Mouse (Mus musculus) limb, embryonic 13.5 days (tissue): ENCODE measurements around the gene Mpnd. TPM values are rescaled to one million over a fixed set of nuclear protein-coding genes. Genes with fewer than 3 reads are reported as not detected.
"Not testable (repeated sequence)": the region's sequence is repeated elsewhere in the genome, so short reads cannot be mapped to it uniquely, and the experiment has no call there.

ENCODE experiments used
- ATAC-seq: fragments of 200-750 bp; cut with Nextera tagmentation; 2 replicates; pipeline ENCODE4 v1.8.0; 2017; ENCODE audit warnings: low read depth, moderate number of reproducible peaks, moderate TSS enrichment; ENCODE audit not compliant: low FRiP score
- H3K27ac ChIP-seq: fragments of 300-500 bp; sonication (generic); 2 replicates; pipeline ENCODE4 v1.5.1; 2015; ENCODE audit warnings: inconsistent platforms, mild to moderate bottlenecking, moderate library complexity
- H3K27me3 ChIP-seq: fragments of 300-500 bp; sonication (generic); 2 replicates; pipeline ENCODE4 v1.6.1; 2015; ENCODE audit warnings: mild to moderate bottlenecking, inconsistent platforms
- H3K36me3 ChIP-seq: fragments of 300-500 bp; sonication (generic); 2 replicates; pipeline ENCODE4 v1.6.1; 2015; ENCODE audit warnings: inconsistent platforms, mild to moderate bottlenecking, moderate library complexity
- H3K4me1 ChIP-seq: fragments of 300-500 bp; sonication (generic); 2 replicates; pipeline ENCODE4 v1.6.1; 2015; ENCODE audit warnings: inconsistent platforms
- H3K4me2 ChIP-seq: fragments of 300-500 bp; sonication (generic); replicated peaks from 2 replicates; pipeline ENCODE4 v1.6.1; 2015; ENCODE audit warnings: inconsistent platforms, mild to moderate bottlenecking, moderate library complexity
- H3K4me3 ChIP-seq: fragments of 300-500 bp; sonication (generic); 2 replicates; pipeline ENCODE4 v1.5.1; 2015; ENCODE audit warnings: moderate library complexity, mild to moderate bottlenecking, inconsistent platforms
- H3K9ac ChIP-seq: fragments of 300-500 bp; sonication (generic); 2 replicates; pipeline ENCODE4 v1.6.1; 2015; ENCODE audit warnings: mild to moderate bottlenecking, inconsistent platforms
- H3K9me3 ChIP-seq: fragments of 300-500 bp; sonication (generic); 2 replicates; pipeline ENCODE4 v1.6.1; 2016; ENCODE audit warnings: inconsistent platforms
- WGBS: fragments of 180-500 bp; shearing (Covaris S2); methylation state at CpG from one replicate; pipeline ENCODE4 v1.1.7; 2015; 5-methylcytosine and 5-hydroxymethylcytosine counted together
- polyA plus RNA-seq: library from polyadenylated mRNA; unstranded; fragments of >200 nt; fragmentation: Nextera tagmentation; extraction: Ambion mirVana; gene quantifications from 2 replicates; pipeline ENCODE4 v1.2.1, GENCODE M21; 2015

Mpnd gene
- polyA plus RNA-seq, 1 experiment from 2014 or later: 109 TPM

DNA sequence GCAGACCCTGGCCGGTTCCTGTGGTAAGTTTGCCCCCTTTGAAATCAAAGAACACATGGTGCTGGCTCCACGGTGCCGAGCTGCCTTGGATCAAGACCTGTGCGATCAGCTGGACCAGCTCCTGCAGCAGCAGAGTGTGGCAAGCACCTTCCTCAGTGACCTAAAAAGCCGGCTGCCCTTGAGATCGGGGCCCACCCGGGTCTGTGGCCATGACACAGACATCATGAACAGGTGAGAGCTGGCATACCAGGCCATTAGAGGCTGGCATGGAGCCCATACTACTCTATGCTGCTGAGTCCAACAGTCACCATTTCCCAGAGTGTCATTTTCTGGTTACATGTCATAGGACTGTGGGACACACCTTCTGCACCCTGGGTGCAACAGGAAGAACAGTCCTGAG lies 56.6 kb downstream of the Mpnd start:
- no peak overlapping the region for H3K9ac ChIP-seq
- no peaks in the 10 kb centered on the region for H3K27me3 ChIP-seq
- H3K4me2 ChIP-seq: no peak overlapping the region
- peaks cover 100% of the 10 kb centered on the region for H3K36me3 ChIP-seq
- no peak for ATAC-seq
- no peaks in the 10 kb centered on the region for H3K9me3 ChIP-seq
- H3K4me1 ChIP-seq: no peaks in the 10 kb centered on the region
- 95% methylated on average over 7 of the region's 7 CpGs for WGBS
- no peak overlapping the region for H3K4me3 ChIP-seq
- no peak overlapping the region for H3K27ac ChIP-seq

DNA sequence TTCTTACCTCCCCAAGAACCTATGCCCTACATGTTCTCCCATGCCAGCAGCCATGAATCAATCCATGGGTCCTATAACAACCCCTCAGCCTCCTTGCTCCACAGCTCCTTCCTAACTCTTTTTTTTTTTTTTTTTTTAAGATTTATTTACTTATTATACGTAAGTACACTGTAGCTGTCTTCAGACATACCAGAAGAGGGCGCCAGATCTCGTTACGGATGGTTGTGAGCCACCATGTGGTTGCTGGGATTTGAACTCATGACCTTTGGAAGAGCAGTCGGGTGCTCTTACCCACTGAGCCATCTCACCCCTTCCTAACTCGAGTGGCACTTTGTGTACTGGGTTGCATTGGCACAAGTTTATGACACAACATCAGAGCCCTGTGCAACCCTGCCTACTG lies 60.2 kb downstream of the Mpnd start:
- not testable (repeated sequence) for ATAC-seq, H3K27me3 ChIP-seq
- 83% methylated on average over 6 of the region's 6 CpGs for WGBS

More for the DNA sequence above, 60.2 kb downstream of the Mpnd start:
- H3K4me1 ChIP-seq, H3K4me3 ChIP-seq, H3K9me3 ChIP-seq, H3K9ac ChIP-seq, H3K4me2 ChIP-seq, H3K27ac ChIP-seq: not testable (repeated sequence)
- peaks cover 100% of the 10 kb centered on the region for H3K36me3 ChIP-seq

Other genes with a start within 250 kb of the Mpnd start
- gene Zfp119a, start 126.8 kb upstream of the Mpnd start, polyA plus RNA-seq: 11.0 and 11.3 TPM in 2 replicates
- 13.9 and 14.3 TPM in 2 replicates for gene Zfp959, start 113.6 kb upstream of the Mpnd start, polyA plus RNA-seq
- 7.0 and 7.6 TPM in 2 replicates for gene Zfp119b, start 56.2 kb upstream of the Mpnd start, polyA plus RNA-seq
- gene Ebi3, start 53.1 kb upstream of the Mpnd start, polyA plus RNA-seq: 1.3 and 1.4 TPM in 2 replicates
- 25.5 and 27.8 TPM in 2 replicates for gene Yju2, start 46.6 kb upstream of the Mpnd start, polyA plus RNA-seq
- gene Shd, start 35.2 kb upstream of the Mpnd start, polyA plus RNA-seq: 50.4 and 50.7 TPM in 2 replicates
- gene Fsd1, start 19.2 kb upstream of the Mpnd start, polyA plus RNA-seq: 36.4 and 39.2 TPM in 2 replicates
- 8.1 and 9.2 TPM in 2 replicates for gene Stap2, start 127 bp upstream of the Mpnd start, polyA plus RNA-seq
- gene Sh3gl1, start 30.9 kb downstream of the Mpnd start, polyA plus RNA-seq: 190 and 200 TPM in 2 replicates
- 27.4 and 29.0 TPM in 2 replicates for gene Chaf1a, start 34.7 kb downstream of the Mpnd start, polyA plus RNA-seq
- gene Ubxn6, start 69.3 kb downstream of the Mpnd start, polyA plus RNA-seq: 45.3 and 49.4 TPM in 2 replicates
- gene Hdgfl2, start 73.9 kb downstream of the Mpnd start, polyA plus RNA-seq: 152 and 156 TPM in 2 replicates
- 0.03 and 0.04 TPM in 2 replicates for gene Plin4, start 104.1 kb downstream of the Mpnd start, polyA plus RNA-seq
- gene Plin5, start 111.9 kb downstream of the Mpnd start, polyA plus RNA-seq: 0.13 TPM in 1 of 2 replicates, not detected in the other
- gene Lrg1, start 116.3 kb downstream of the Mpnd start, polyA plus RNA-seq: 0.27 and 0.37 TPM in 2 replicates
- gene Sema6b, start 134.6 kb downstream of the Mpnd start, polyA plus RNA-seq: 2.5 and 2.6 TPM in 2 replicates
- gene Tnfaip8l1, start 156.8 kb downstream of the Mpnd start, polyA plus RNA-seq: 11.3 and 12.0 TPM in 2 replicates
- 98.6 and 102 TPM in 2 replicates for gene Mydgf, start 178.2 kb downstream of the Mpnd start, polyA plus RNA-seq
- gene Dpp9, start 213.2 kb downstream of the Mpnd start, polyA plus RNA-seq: 34.9 and 39.8 TPM in 2 replicates